ENCODE assay signal across 8 mouse cellular contexts in genomic region chr6:77978476-77979240, GRCm38 (mm10). TPM values are rescaled to one million over a fixed set of nuclear protein-coding genes. Genes with fewer than 3 reads are reported as not detected.
DNase-seq lines count a peak whose midpoint lies in the region; ATAC-seq and TF ChIP-seq lines count a peak whose summit lies in the region.

No protein-coding gene starts in this region.

- TF ChIP-seq CTCF in stomach, postnatal 0 days (IDR thresholded peaks at IDR 0.05; ENCODE audit: low read depth), result no peak

- 19% methylated on average over 10 of the region's 10 CpGs for WGBS in limb, embryonic 10.5 days
- 22% methylated on average over 10 of the region's 10 CpGs for WGBS in stomach, postnatal 0 days

- TF ChIP-seq EP300 in stomach, postnatal 0 days (optimal IDR thresholded peaks at IDR 0.05), result no peak

- H3K9me3 ChIP-seq in limb, embryonic 10.5 days (replicated peaks), result no peaks in the 10 kb centered on the region
- H3K9me3 ChIP-seq in stomach, postnatal 0 days (ENCODE audit: control insufficient read depth, low read length), result no peaks in the 10 kb centered on the region

- peak; percentile 8 for ATAC-seq in frontal cortex, adult (ENCODE audit: low TSS enrichment)
- ATAC-seq in stomach, postnatal 0 days (ENCODE audit: low FRiP score, low TSS enrichment), result no peak

- H3K4me3 ChIP-seq in limb, embryonic 10.5 days, result peak overlapping the region; percentile 65
- no peak overlapping the region for H3K4me3 ChIP-seq in stomach, postnatal 0 days (ENCODE audit: low read depth, low read length)

- H3K36me3 ChIP-seq in limb, embryonic 10.5 days, result no peaks in the 10 kb centered on the region
- H3K36me3 ChIP-seq in stomach, postnatal 0 days (ENCODE audit: control insufficient read depth, insufficient read depth, low read length), result no peaks in the 10 kb centered on the region

- DNase-seq in frontal cortex, postnatal 25 days (ENCODE audit: low spot score in 2 of 2), result no peak
- DNase-seq in right cerebral cortex, postnatal 25 days, result peak; percentile 10
- DNase-seq in right cerebral cortex, adult 18-20 months, result no peak
- DNase-seq in limb, embryonic 10.5 days (ENCODE audit: low spot score), result no peak
- DNase-seq in stomach, postnatal 0 days (ENCODE audit: low spot score), result no peak
- no peak for DNase-seq in left cerebral cortex, adult 18-20 months (ENCODE audit: low spot score in 2 of 2)
- DNase-seq in thymus, postnatal 36 days, result no peak

- H3K4me2 ChIP-seq in stomach, postnatal 0 days (replicated peaks; ENCODE audit: low read depth), result peak overlapping the region; percentile 72

- H3K9ac ChIP-seq in stomach, postnatal 0 days (ENCODE audit: low read length), result no peak overlapping the region

- 0 out of 2 replicates have a peak, but pooled peaks cover 4% of the 10 kb centered on the region for H3K27me3 ChIP-seq in limb, embryonic 10.5 days (ENCODE audit: low read depth, poor library complexity, severe bottlenecking)
- no peaks in the 10 kb centered on the region for H3K27me3 ChIP-seq in stomach, postnatal 0 days (ENCODE audit: control insufficient read depth, insufficient read depth, low read length)

- H3K4me1 ChIP-seq in limb, embryonic 10.5 days, result peaks cover 10% of the 10 kb centered on the region
- H3K4me1 ChIP-seq in stomach, postnatal 0 days (replicated peaks; ENCODE audit: control insufficient read depth, insufficient read depth), result no peaks in the 10 kb centered on the region

- peak overlapping the region; percentile 74 for H3K27ac ChIP-seq in limb, embryonic 10.5 days
- no peak overlapping the region for H3K27ac ChIP-seq in stomach, postnatal 0 days (replicated peaks)

RNA-seq across cellular contexts. Expression of gene Ctnna2, which starts 0.8 kb away (rescaled TPM):
- 0.90 and 1.7 TPM in 2 replicates for polyA plus RNA-seq in limb, embryonic 10.5 days (2016; fragmentation: Nextera tagmentation; extraction: Ambion mirVana)
- 1.9 and 2.8 TPM in 2 replicates for polyA plus RNA-seq in stomach, postnatal 0 days (2015; fragmentation: Nextera tagmentation; extraction: Ambion mirVana)
- total RNA-seq in left cerebral cortex, adult 18-20 months (2021), result 100 to 1,000 TPM; 104 to 109 TPM
